Mouse (Mus musculus): ENCODE results near the gene Adprhl1. TPM values are rescaled to one million over a fixed set of nuclear protein-coding genes. Genes with fewer than 3 reads are reported as not detected.
A peak's percentile ranks its signal among the peaks of the same experiment; 100 is the strongest.

Gene Adprhl1
- total and polyA plus RNA-seq, 2 experiments from 2014 or later: 252 to 337 TPM

DNA sequence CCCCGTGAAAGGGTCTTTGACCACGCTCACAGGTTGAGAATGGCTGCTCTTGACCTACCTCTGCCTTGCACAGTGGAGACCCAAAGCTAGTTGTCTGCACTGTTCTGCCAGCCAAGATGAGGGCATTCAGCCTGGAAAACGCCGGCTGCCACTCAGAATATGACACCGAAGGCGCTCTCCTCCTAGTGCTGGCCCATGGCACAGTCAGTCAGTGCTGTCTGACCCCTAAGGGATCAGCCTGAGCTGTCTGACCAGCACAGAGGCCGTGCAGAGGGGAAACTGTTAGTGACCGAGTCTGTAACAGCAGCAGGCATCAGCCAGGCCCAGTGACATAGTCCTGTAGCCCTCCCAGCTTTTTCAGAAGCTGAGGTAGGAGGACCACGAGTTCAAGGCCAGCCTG, 66.7 kb downstream of the Adprhl1 start:
- ATAC-seq (ENCODE audit: insufficient read depth, low read depth) (no peak), DNase-seq (ENCODE audit: low spot score) (no peak)
- no peak overlapping the region for H3K9ac ChIP-seq (replicated peaks; ENCODE audit: low read depth, low read length)
- no peaks in the 10 kb centered on the region for H3K36me3 ChIP-seq (replicated peaks; ENCODE audit: control insufficient read depth, insufficient read depth, low read length)
- H3K4me2 ChIP-seq (ENCODE audit: low read depth, low read length): no peak overlapping the region
- TF ChIP-seq EP300 (IDR thresholded peaks at IDR 0.05; ENCODE audit: low read depth) (no peak), CTCF (IDR thresholded peaks at IDR 0.05; ENCODE audit: low read depth) (no peak)
- H3K4me1 ChIP-seq (ENCODE audit: control insufficient read depth, insufficient read depth): no peaks in the 10 kb centered on the region
- H3K9me3 ChIP-seq (replicated peaks; ENCODE audit: control insufficient read depth, low read length): no peaks in the 10 kb centered on the region
- H3K27me3 ChIP-seq (ENCODE audit: control insufficient read depth, insufficient read depth, low read length): no peaks in the 10 kb centered on the region
- H3K27ac ChIP-seq (ENCODE audit: low read depth): no peak overlapping the region
- no peak overlapping the region for H3K4me3 ChIP-seq (ENCODE audit: low read depth, low read length)
- WGBS: 75% methylated on average over 9 of the region's 9 CpGs

DNA sequence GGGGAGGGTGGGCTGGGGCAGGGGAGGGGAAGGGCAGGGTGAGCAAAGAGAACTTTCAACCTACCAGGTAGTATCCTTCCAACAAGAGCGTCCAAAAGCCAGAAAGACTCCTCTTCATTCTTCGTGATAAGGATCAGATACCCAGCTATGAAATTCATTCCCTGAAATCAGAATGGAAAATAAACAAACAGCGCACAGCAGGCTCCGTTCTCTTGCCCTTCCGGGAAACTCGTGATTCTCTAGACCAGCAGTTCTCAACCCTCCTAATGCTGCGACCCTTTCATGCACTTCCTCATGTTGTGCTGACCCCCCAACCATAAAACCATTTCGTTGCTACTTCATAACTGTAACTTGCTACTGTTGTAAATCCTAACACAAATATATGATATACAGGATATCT, 67.1 kb downstream of the Adprhl1 start:
- H3K27ac ChIP-seq (ENCODE audit: low read depth): no peak overlapping the region
- no peaks in the 10 kb centered on the region for H3K9me3 ChIP-seq (replicated peaks; ENCODE audit: control insufficient read depth, low read length)
- H3K36me3 ChIP-seq (replicated peaks; ENCODE audit: control insufficient read depth, insufficient read depth, low read length): no peaks in the 10 kb centered on the region
- H3K4me1 ChIP-seq (ENCODE audit: control insufficient read depth, insufficient read depth): peaks cover 3% of the 10 kb centered on the region; the same call in 1 of the 2 replicates
- no peak overlapping the region for H3K4me2 ChIP-seq (ENCODE audit: low read depth, low read length)
- no peak overlapping the region for H3K9ac ChIP-seq (replicated peaks; ENCODE audit: low read depth, low read length)
- H3K27me3 ChIP-seq (ENCODE audit: control insufficient read depth, insufficient read depth, low read length): no peaks in the 10 kb centered on the region
- ATAC-seq (ENCODE audit: insufficient read depth, low read depth) (no peak), DNase-seq (ENCODE audit: low spot score) (no peak)
- H3K4me3 ChIP-seq (ENCODE audit: low read depth, low read length): no peak overlapping the region
- TF ChIP-seq EP300 (IDR thresholded peaks at IDR 0.05; ENCODE audit: low read depth): no peak
- TF ChIP-seq CTCF (IDR thresholded peaks at IDR 0.05; ENCODE audit: low read depth): no peak
- WGBS: 77% methylated on average over 8 of the region's 8 CpGs

DNA sequence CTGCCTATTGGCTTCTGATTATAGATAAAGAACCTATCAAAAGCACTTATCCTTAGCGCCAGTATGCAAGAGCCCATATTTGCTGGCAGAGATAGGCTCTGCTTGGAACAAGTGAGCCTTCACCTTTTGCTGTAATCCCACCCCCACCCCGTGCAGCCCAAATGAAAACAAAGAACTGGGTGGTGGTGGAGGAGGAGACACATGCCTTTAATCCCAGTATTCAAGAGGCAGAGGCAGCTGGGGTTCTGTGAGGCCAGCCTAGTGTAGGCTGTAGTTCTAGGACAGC, 72.3 kb downstream of the Adprhl1 start:
- Histone ChIP-seq H3K27ac (ENCODE audit: low read depth) (peak overlapping the region; percentile 56; the same call in 1 of the 2 replicates), H3K9ac (replicated peaks; ENCODE audit: low read depth, low read length) (no peak overlapping the region), H3K4me1 (ENCODE audit: control insufficient read depth, insufficient read depth) (peaks cover 24% of the 10 kb centered on the region), H3K4me2 (ENCODE audit: low read depth, low read length) (no peak overlapping the region), H3K9me3 (replicated peaks; ENCODE audit: control insufficient read depth, low read length) (no peaks in the 10 kb centered on the region), H3K4me3 (ENCODE audit: low read depth, low read length) (no peak overlapping the region), H3K36me3 (replicated peaks; ENCODE audit: control insufficient read depth, insufficient read depth, low read length) (peaks cover 5% of the 10 kb centered on the region), H3K27me3 (ENCODE audit: control insufficient read depth, insufficient read depth, low read length) (no peaks in the 10 kb centered on the region)
- TF ChIP-seq CTCF (IDR thresholded peaks at IDR 0.05; ENCODE audit: low read depth): no peak
- TF ChIP-seq EP300 (IDR thresholded peaks at IDR 0.05; ENCODE audit: low read depth): no peak
- DNase-seq (ENCODE audit: low spot score) (no peak), ATAC-seq (ENCODE audit: insufficient read depth, low read depth) (no peak)
- WGBS: 20% methylated on average over 2 of the region's 2 CpGs

DNA sequence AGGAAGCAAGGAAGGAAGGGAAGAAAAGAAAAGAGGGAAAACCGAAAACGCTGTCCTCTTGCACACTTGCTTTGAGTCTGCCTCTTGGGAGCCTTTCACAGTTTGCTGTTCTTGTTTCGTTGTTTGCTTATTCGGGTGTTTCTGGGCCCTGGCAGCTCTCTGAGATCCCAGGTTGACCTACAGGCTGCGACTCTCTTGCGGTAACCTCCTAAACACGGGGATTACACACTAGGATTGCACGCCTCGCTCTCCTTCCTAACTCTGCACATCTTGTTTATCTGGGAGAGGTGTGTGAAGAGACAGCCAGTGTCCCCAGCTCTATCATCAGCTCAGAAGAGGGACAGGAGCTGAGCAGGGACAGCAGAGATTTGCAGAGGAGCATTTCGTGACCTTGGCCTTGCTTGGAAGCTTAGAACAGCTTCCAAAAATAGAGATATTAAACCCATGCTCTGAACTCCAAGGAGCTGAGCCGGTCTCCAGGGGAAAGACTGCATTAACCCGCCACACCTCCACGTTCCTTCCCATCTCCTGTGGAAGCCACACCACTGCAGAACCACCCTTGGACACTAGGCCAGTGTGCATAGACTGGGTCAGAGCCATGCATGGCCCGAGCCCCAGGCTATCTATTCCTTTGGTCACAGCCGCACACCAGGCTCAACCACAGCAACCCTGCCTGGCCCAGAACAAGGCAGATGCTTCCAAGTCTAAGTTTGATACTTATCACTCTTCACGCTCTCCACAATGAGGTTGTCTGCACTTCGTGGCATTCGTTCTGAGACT, 72.9 kb downstream of the Adprhl1 start:
- Histone ChIP-seq H3K4me2 (ENCODE audit: low read depth, low read length) (no peak overlapping the region), H3K4me3 (ENCODE audit: low read depth, low read length) (no peak overlapping the region), H3K27ac (ENCODE audit: low read depth) (peak overlapping the region; percentile 56), H3K27me3 (ENCODE audit: control insufficient read depth, insufficient read depth, low read length) (no peaks in the 10 kb centered on the region), H3K9me3 (replicated peaks; ENCODE audit: control insufficient read depth, low read length) (no peaks in the 10 kb centered on the region), H3K9ac (replicated peaks; ENCODE audit: low read depth, low read length) (0 out of 2 replicates have a peak overlapping the region, but pooled peaks have one; percentile 3), H3K4me1 (ENCODE audit: control insufficient read depth, insufficient read depth) (peaks cover 24% of the 10 kb centered on the region), H3K36me3 (replicated peaks; ENCODE audit: control insufficient read depth, insufficient read depth, low read length) (peaks cover 10% of the 10 kb centered on the region)
- WGBS: 36% methylated on average over 18 of the region's 18 CpGs
- DNase-seq (ENCODE audit: low spot score) (peak; percentile 55), ATAC-seq (ENCODE audit: insufficient read depth, low read depth) (peak; percentile 44; the same call in 1 of the 2 replicates)
- TF ChIP-seq CTCF (IDR thresholded peaks at IDR 0.05; ENCODE audit: low read depth) (no peak), EP300 (IDR thresholded peaks at IDR 0.05; ENCODE audit: low read depth) (no peak)

DNA sequence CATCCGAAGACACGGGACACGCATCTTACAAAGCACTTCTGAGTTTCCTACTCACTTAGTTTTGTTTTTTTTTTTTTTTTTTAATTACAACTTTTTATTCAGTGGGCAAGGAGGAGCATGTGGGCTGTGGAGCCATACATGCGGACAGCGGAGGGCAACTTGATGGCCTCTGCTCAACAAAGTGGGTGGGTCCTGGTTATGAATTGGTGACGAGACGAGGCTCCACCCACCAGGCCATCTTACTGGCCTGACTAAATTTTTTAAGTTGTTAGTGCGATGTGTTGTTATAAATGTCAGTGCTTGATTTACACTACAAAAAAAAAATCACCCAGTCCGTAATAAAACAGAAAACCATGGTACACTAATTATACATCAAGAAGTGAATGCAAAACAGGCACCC, 73.6 kb downstream of the Adprhl1 start:
- no peak for ATAC-seq (ENCODE audit: insufficient read depth, low read depth)
- DNase-seq (ENCODE audit: low spot score): no peak
- Histone ChIP-seq H3K9me3 (replicated peaks; ENCODE audit: control insufficient read depth, low read length) (no peaks in the 10 kb centered on the region), H3K4me2 (ENCODE audit: low read depth, low read length) (no peak overlapping the region), H3K9ac (replicated peaks; ENCODE audit: low read depth, low read length) (0 out of 2 replicates have a peak overlapping the region, but pooled peaks have one; percentile 3), H3K36me3 (replicated peaks; ENCODE audit: control insufficient read depth, insufficient read depth, low read length) (peaks cover 17% of the 10 kb centered on the region), H3K4me3 (ENCODE audit: low read depth, low read length) (no peak overlapping the region), H3K27ac (ENCODE audit: low read depth) (peak overlapping the region; percentile 56), H3K27me3 (ENCODE audit: control insufficient read depth, insufficient read depth, low read length) (no peaks in the 10 kb centered on the region), H3K4me1 (ENCODE audit: control insufficient read depth, insufficient read depth) (peaks cover 24% of the 10 kb centered on the region)
- WGBS: 62% methylated on average over 9 of the region's 9 CpGs
- TF ChIP-seq EP300 (IDR thresholded peaks at IDR 0.05; ENCODE audit: low read depth): no peak
- TF ChIP-seq CTCF (IDR thresholded peaks at IDR 0.05; ENCODE audit: low read depth): no peak

DNA sequence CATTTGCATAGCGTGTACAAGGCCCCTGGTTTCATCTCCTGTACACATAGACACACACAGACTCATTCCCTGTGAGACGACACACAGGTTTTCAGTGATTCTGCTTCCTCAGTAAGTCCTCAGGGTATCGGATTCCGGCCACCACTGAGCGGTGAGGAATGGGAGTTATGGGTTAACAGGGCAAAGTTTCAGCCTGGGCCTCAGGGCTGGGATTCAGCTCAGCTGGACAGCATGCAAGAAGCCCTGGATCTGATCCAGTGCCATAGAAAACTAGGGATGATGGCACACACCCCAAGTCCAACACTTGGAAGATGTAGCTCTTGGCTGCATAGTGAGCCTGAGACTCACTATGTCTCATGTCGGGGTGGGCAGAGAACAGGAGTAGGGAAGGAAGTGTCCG, 74.0 kb downstream of the Adprhl1 start:
- DNase-seq (ENCODE audit: low spot score) (no peak), ATAC-seq (ENCODE audit: insufficient read depth, low read depth) (no peak)
- peaks cover 22% of the 10 kb centered on the region for H3K36me3 ChIP-seq (replicated peaks; ENCODE audit: control insufficient read depth, insufficient read depth, low read length)
- H3K27me3 ChIP-seq (ENCODE audit: control insufficient read depth, insufficient read depth, low read length): no peaks in the 10 kb centered on the region
- 62% methylated on average over 7 of the region's 7 CpGs for WGBS
- TF ChIP-seq EP300 (IDR thresholded peaks at IDR 0.05; ENCODE audit: low read depth) (no peak), CTCF (IDR thresholded peaks at IDR 0.05; ENCODE audit: low read depth) (no peak)
- no peak overlapping the region for H3K4me3 ChIP-seq (ENCODE audit: low read depth, low read length)
- no peaks in the 10 kb centered on the region for H3K9me3 ChIP-seq (replicated peaks; ENCODE audit: control insufficient read depth, low read length)
- no peak overlapping the region for H3K9ac ChIP-seq (replicated peaks; ENCODE audit: low read depth, low read length)
- no peak overlapping the region for H3K27ac ChIP-seq (ENCODE audit: low read depth)
- H3K4me2 ChIP-seq (ENCODE audit: low read depth, low read length): no peak overlapping the region
- peaks cover 24% of the 10 kb centered on the region for H3K4me1 ChIP-seq (ENCODE audit: control insufficient read depth, insufficient read depth)
